Mouse (Mus musculus): ENCODE data around the gene Fbxo33. TPM values are rescaled to one million over a fixed set of nuclear protein-coding genes. Genes with fewer than 3 reads are reported as not detected.

Fbxo33 gene
- 3.5 and 3.9 TPM in 2 replicates for polyA plus RNA-seq (2015; fragmentation: Nextera tagmentation; extraction: Ambion mirVana)

- Histone ChIP-seq H3K4me2 (ENCODE audit: low read depth, low read length) (peak within 1 kb of the TSS; percentile 83), H3K36me3 (ENCODE audit: control insufficient read depth, insufficient read depth, low read length) (no peaks in the 10 kb centered on the region), H3K9ac (ENCODE audit: low read depth, low read length) (peak within 1 kb of the TSS; percentile 86), H3K4me3 (ENCODE audit: low read length) (peak within 1 kb of the TSS; percentile 87), H3K4me1 (ENCODE audit: control insufficient read depth, insufficient read depth, low read length) (peaks cover 9% of the 10 kb centered on the region; the same call in 1 of the 2 replicates), H3K9me3 (ENCODE audit: control insufficient read depth, low read length) (no peaks in the 10 kb centered on the region), H3K27ac (ENCODE audit: low read length) (peak within 1 kb of the TSS; percentile 95), H3K27me3 (replicated peaks; ENCODE audit: control insufficient read depth, insufficient read depth, low read length) (no peaks in the 10 kb centered on the region)
- ATAC-seq = peak; percentile 94
- under 1% methylated on average over 106 of the region's 109 CpGs for WGBS
Measured at GRCm38 (mm10) chr12:59219325-59220225, at the start of gene Fbxo33. TSS of gene Fbxo33 (minus strand) at chr12:59219725.

- Histone ChIP-seq H3K4me2 (ENCODE audit: low read depth, low read length) (peak overlapping the region; percentile 19; the same call in 1 of the 2 replicates), H3K27ac (ENCODE audit: low read length) (no peak overlapping the region), H3K9ac (ENCODE audit: low read depth, low read length) (no peak overlapping the region), H3K27me3 (replicated peaks; ENCODE audit: control insufficient read depth, insufficient read depth, low read length) (no peaks in the 10 kb centered on the region; the same call in 1 of the 2 replicates), H3K4me3 (ENCODE audit: low read length) (no peak overlapping the region), H3K9me3 (ENCODE audit: control insufficient read depth, low read length) (no peaks in the 10 kb centered on the region), H3K36me3 (ENCODE audit: control insufficient read depth, insufficient read depth, low read length) (no peaks in the 10 kb centered on the region), H3K4me1 (ENCODE audit: control insufficient read depth, insufficient read depth, low read length) (no peaks in the 10 kb centered on the region)
- ATAC-seq = no peak
- 69% methylated on average over 4 of the region's 4 CpGs for WGBS
Measured at GRCm38 (mm10) chr12:59265942-59266231, 46.4 kb upstream of the Fbxo33 start.

GRCm38 (mm10) chr12:59265207-59265941 is 45.8 kb upstream of the Fbxo33 start:
- peak overlapping the region; percentile 19; the same call in 1 of the 2 replicates for H3K4me2 ChIP-seq (ENCODE audit: low read depth, low read length)
- ATAC-seq = no peak
- 27% methylated on average over 15 of the region's 15 CpGs for WGBS

GRCm38 (mm10) chr12:59262841-59263240 is 43.3 kb upstream of the Fbxo33 start:
- no peak for ATAC-seq
- no peaks in the 10 kb centered on the region for H3K4me1 ChIP-seq (ENCODE audit: control insufficient read depth, insufficient read depth, low read length)
- H3K9ac ChIP-seq (ENCODE audit: low read depth, low read length) = no peak overlapping the region
- H3K9me3 ChIP-seq (ENCODE audit: control insufficient read depth, low read length) = no peaks in the 10 kb centered on the region
- no peaks in the 10 kb centered on the region; the same call in 1 of the 2 replicates for H3K27me3 ChIP-seq (replicated peaks; ENCODE audit: control insufficient read depth, insufficient read depth, low read length)
- H3K36me3 ChIP-seq (ENCODE audit: control insufficient read depth, insufficient read depth, low read length) = no peaks in the 10 kb centered on the region
- WGBS = 86% methylated on average over 3 of the region's 3 CpGs
- H3K27ac ChIP-seq (ENCODE audit: low read length) = no peak overlapping the region
- no peak overlapping the region for H3K4me2 ChIP-seq (ENCODE audit: low read depth, low read length)
- H3K4me3 ChIP-seq (ENCODE audit: low read length) = no peak overlapping the region

More at GRCm38 (mm10) chr12:59265207-59265941, 45.8 kb upstream of the Fbxo33 start:
- H3K27me3 ChIP-seq (replicated peaks; ENCODE audit: control insufficient read depth, insufficient read depth, low read length) = no peaks in the 10 kb centered on the region; the same call in 1 of the 2 replicates
- H3K36me3 ChIP-seq (ENCODE audit: control insufficient read depth, insufficient read depth, low read length) = no peaks in the 10 kb centered on the region
- H3K4me3 ChIP-seq (ENCODE audit: low read length) = no peak overlapping the region
- no peak overlapping the region for H3K9ac ChIP-seq (ENCODE audit: low read depth, low read length)
- no peak overlapping the region for H3K27ac ChIP-seq (ENCODE audit: low read length)
- H3K4me1 ChIP-seq (ENCODE audit: control insufficient read depth, insufficient read depth, low read length) = no peaks in the 10 kb centered on the region
- no peaks in the 10 kb centered on the region for H3K9me3 ChIP-seq (ENCODE audit: control insufficient read depth, low read length)

- H3K27me3 ChIP-seq (replicated peaks; ENCODE audit: control insufficient read depth, insufficient read depth, low read length) = no peaks in the 10 kb centered on the region; the same call in 1 of the 2 replicates
- H3K9ac ChIP-seq (ENCODE audit: low read depth, low read length) = no peak overlapping the region
- H3K9me3 ChIP-seq (ENCODE audit: control insufficient read depth, low read length) = no peaks in the 10 kb centered on the region
- no peak overlapping the region for H3K27ac ChIP-seq (ENCODE audit: low read length)
- ATAC-seq = no peak
- H3K4me2 ChIP-seq (ENCODE audit: low read depth, low read length) = no peak overlapping the region
- WGBS = 47% methylated on average over 2 of the region's 2 CpGs
- no peaks in the 10 kb centered on the region for H3K4me1 ChIP-seq (ENCODE audit: control insufficient read depth, insufficient read depth, low read length)
- no peak overlapping the region for H3K4me3 ChIP-seq (ENCODE audit: low read length)
- no peaks in the 10 kb centered on the region for H3K36me3 ChIP-seq (ENCODE audit: control insufficient read depth, insufficient read depth, low read length)
Measured at GRCm38 (mm10) chr12:59260798-59261197, 41.3 kb upstream of the Fbxo33 start.

- H3K9ac ChIP-seq (ENCODE audit: low read depth, low read length) = no peak overlapping the region
- no peak overlapping the region for H3K4me2 ChIP-seq (ENCODE audit: low read depth, low read length)
- no peaks in the 10 kb centered on the region for H3K4me1 ChIP-seq (ENCODE audit: control insufficient read depth, insufficient read depth, low read length)
- H3K27ac ChIP-seq (ENCODE audit: low read length) = no peak overlapping the region
- H3K4me3 ChIP-seq (ENCODE audit: low read length) = no peak overlapping the region
- no peaks in the 10 kb centered on the region for H3K9me3 ChIP-seq (ENCODE audit: control insufficient read depth, low read length)
- no peaks in the 10 kb centered on the region; the same call in 1 of the 2 replicates for H3K27me3 ChIP-seq (replicated peaks; ENCODE audit: control insufficient read depth, insufficient read depth, low read length)
- no peak for ATAC-seq
- H3K36me3 ChIP-seq (ENCODE audit: control insufficient read depth, insufficient read depth, low read length) = no peaks in the 10 kb centered on the region
Measured at GRCm38 (mm10) chr12:59260362-59260761, 40.8 kb upstream of the Fbxo33 start.

- Histone ChIP-seq H3K4me3 (ENCODE audit: low read length) (no peak overlapping the region), H3K36me3 (ENCODE audit: control insufficient read depth, insufficient read depth, low read length) (no peaks in the 10 kb centered on the region), H3K27me3 (replicated peaks; ENCODE audit: control insufficient read depth, insufficient read depth, low read length) (no peaks in the 10 kb centered on the region), H3K9me3 (ENCODE audit: control insufficient read depth, low read length) (no peaks in the 10 kb centered on the region), H3K27ac (ENCODE audit: low read length) (no peak overlapping the region), H3K9ac (ENCODE audit: low read depth, low read length) (no peak overlapping the region), H3K4me1 (ENCODE audit: control insufficient read depth, insufficient read depth, low read length) (no peaks in the 10 kb centered on the region), H3K4me2 (ENCODE audit: low read depth, low read length) (no peak overlapping the region)
- ATAC-seq = no peak
- 92% methylated on average over 5 of the region's 5 CpGs for WGBS
Measured at GRCm38 (mm10) chr12:59259015-59259414, 39.5 kb upstream of the Fbxo33 start.

GRCm38 (mm10) chr12:59250259-59250827 is 30.8 kb upstream of the Fbxo33 start:
- no peak overlapping the region for H3K9ac ChIP-seq (ENCODE audit: low read depth, low read length)
- H3K9me3 ChIP-seq (ENCODE audit: control insufficient read depth, low read length) = no peaks in the 10 kb centered on the region
- H3K36me3 ChIP-seq (ENCODE audit: control insufficient read depth, insufficient read depth, low read length) = no peaks in the 10 kb centered on the region
- 79% methylated on average over 2 of the region's 2 CpGs for WGBS
- no peak overlapping the region for H3K27ac ChIP-seq (ENCODE audit: low read length)
- no peaks in the 10 kb centered on the region for H3K4me1 ChIP-seq (ENCODE audit: control insufficient read depth, insufficient read depth, low read length)
- H3K4me3 ChIP-seq (ENCODE audit: low read length) = no peak overlapping the region
- ATAC-seq = no peak
- no peak overlapping the region for H3K4me2 ChIP-seq (ENCODE audit: low read depth, low read length)
- H3K27me3 ChIP-seq (replicated peaks; ENCODE audit: control insufficient read depth, insufficient read depth, low read length) = no peaks in the 10 kb centered on the region

GRCm38 (mm10) chr12:59248969-59249368 is 29.4 kb upstream of the Fbxo33 start:
- ATAC-seq = peak; percentile 80
- Histone ChIP-seq H3K9ac (ENCODE audit: low read depth, low read length) (no peak overlapping the region), H3K4me3 (ENCODE audit: low read length) (no peak overlapping the region), H3K27me3 (replicated peaks; ENCODE audit: control insufficient read depth, insufficient read depth, low read length) (no peaks in the 10 kb centered on the region), H3K4me2 (ENCODE audit: low read depth, low read length) (no peak overlapping the region), H3K4me1 (ENCODE audit: control insufficient read depth, insufficient read depth, low read length) (no peaks in the 10 kb centered on the region), H3K36me3 (ENCODE audit: control insufficient read depth, insufficient read depth, low read length) (no peaks in the 10 kb centered on the region), H3K9me3 (ENCODE audit: control insufficient read depth, low read length) (no peaks in the 10 kb centered on the region), H3K27ac (ENCODE audit: low read length) (no peak overlapping the region)
- WGBS = 53% methylated on average over 1 of the region's 1 CpGs

All from intestine, embryonic 16.5 days (tissue).